Mouse (Mus musculus) spleen, adult 10 weeks (tissue): ENCODE measurements around the gene 3425401B19Rik. TPM values are rescaled to one million over a fixed set of nuclear protein-coding genes. Genes with fewer than 3 reads are reported as not detected.

Source experiments
- polyA plus RNA-seq: library from polyadenylated mRNA; stranded (reverse); fragments of 350-450 nt; fragmentation: Illumina TruSeq; extraction: RNeasy Lipid Tissue Mini Kit (QIAGEN cat#74804); gene quantifications from one replicate; pipeline ENCODE4 v1.2.3, GENCODE M21; 2015; ENCODE audit warnings: low replicate concordance; ENCODE audit not compliant: insufficient read depth

Gene 3425401B19Rik
- polyA plus RNA-seq = 0.25 TPM

GRCm38 (mm10) chr14:32685124-32685826, at the start of gene 3425401B19Rik:
3425401B19Rik (minus strand) TSS chr14:32685293.

Other genes starting within 250 kb of the 3425401B19Rik start
- not detected for gene Slc18a3, start 220.4 kb downstream of the 3425401B19Rik start, polyA plus RNA-seq
- not detected for gene Chat, start 219.3 kb downstream of the 3425401B19Rik start, polyA plus RNA-seq
- gene Ercc6, start 171.8 kb downstream of the 3425401B19Rik start, polyA plus RNA-seq = 32.3 TPM
- gene Prrxl1, start 85.9 kb downstream of the 3425401B19Rik start, polyA plus RNA-seq = not detected
- gene Tmem273, start 100.7 kb upstream of the 3425401B19Rik start, polyA plus RNA-seq = 17.2 TPM
- not detected for gene Fam170b, start 148.7 kb upstream of the 3425401B19Rik start, polyA plus RNA-seq
- 12.1 TPM for gene Vstm4, start 171.5 kb upstream of the 3425401B19Rik start, polyA plus RNA-seq